Mouse (Mus musculus): Measurements from ENCODE around the gene Rnf144a. TPM values are rescaled to one million over a fixed set of nuclear protein-coding genes. Genes with fewer than 3 reads are reported as not detected.

Rnf144a gene
- polyA plus RNA-seq, 1 experiment from 2014 or later: 38.3 TPM

DNA sequence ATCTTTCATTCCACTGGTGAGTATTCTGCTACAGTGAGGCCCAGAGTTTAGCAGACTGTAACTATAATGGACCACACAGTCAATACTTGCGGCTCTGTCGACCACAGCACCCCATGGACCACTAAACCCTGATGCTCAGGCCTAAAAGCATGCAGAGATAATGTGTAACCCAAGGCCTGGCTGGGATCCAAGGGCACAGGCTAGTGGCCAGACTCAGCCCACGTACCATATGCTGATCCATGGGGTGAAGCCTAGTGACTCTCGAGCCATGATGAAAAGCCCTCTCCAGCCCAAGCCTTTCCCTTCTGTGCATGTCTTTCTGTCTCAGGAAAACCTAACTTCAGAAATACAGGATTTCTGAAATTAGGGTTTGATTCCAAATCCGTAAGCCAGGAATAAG, 50.2 kb downstream of the Rnf144a start:
- no peak overlapping the region for H3K4me2 ChIP-seq (replicated peaks)
- no peak overlapping the region for H3K4me3 ChIP-seq
- no peak overlapping the region for H3K9ac ChIP-seq
- WGBS: 91% methylated on average over 5 of the region's 5 CpGs
- no peaks in the 10 kb centered on the region; the same call in 1 of the 2 replicates for H3K36me3 ChIP-seq
- H3K9me3 ChIP-seq: no peaks in the 10 kb centered on the region
- no peaks in the 10 kb centered on the region for H3K27me3 ChIP-seq (replicated peaks)
- peaks cover 9% of the 10 kb centered on the region; the same call in 1 of the 2 replicates for H3K4me1 ChIP-seq
- no peak for ATAC-seq (ENCODE audit: low FRiP score, low read depth)
- H3K27ac ChIP-seq: no peak overlapping the region

DNA sequence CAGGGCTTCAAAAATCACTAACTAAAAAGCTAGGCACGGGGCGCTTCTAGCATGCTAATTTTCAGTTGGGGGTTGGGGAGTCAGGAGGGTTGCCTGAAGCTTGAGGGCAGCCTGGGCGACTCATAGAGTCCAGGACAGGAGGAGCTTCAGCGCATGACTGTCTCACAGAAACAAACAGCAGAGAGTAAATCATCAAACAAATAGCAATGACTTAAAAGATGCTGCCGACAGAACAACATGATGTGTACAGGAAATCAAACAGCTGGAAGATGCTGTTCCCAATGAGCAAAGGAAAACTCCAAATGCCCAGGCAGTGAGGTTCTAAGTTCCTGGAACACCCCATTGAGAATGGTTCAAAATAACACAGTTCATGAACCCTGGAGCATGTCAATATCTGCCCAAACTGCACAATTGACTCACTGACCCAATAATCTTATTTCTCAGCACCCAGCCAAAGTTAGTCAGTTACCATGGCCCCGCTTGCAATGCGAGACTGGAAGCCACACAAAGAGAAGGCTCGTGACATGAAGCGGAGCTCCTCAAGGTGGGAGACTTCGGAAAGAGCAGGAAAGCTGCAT, 54.0 kb downstream of the Rnf144a start:
- no peak overlapping the region for H3K27ac ChIP-seq
- H3K9ac ChIP-seq: no peak overlapping the region
- H3K36me3 ChIP-seq: no peaks in the 10 kb centered on the region; the same call in 1 of the 2 replicates
- ATAC-seq (ENCODE audit: low FRiP score, low read depth): no peak
- peaks cover 4% of the 10 kb centered on the region; the same call in 1 of the 2 replicates for H3K4me1 ChIP-seq
- no peaks in the 10 kb centered on the region for H3K27me3 ChIP-seq (replicated peaks)
- no peaks in the 10 kb centered on the region for H3K9me3 ChIP-seq
- no peak overlapping the region for H3K4me3 ChIP-seq
- H3K4me2 ChIP-seq (replicated peaks): no peak overlapping the region
- WGBS: 66% methylated on average over 10 of the region's 10 CpGs

DNA sequence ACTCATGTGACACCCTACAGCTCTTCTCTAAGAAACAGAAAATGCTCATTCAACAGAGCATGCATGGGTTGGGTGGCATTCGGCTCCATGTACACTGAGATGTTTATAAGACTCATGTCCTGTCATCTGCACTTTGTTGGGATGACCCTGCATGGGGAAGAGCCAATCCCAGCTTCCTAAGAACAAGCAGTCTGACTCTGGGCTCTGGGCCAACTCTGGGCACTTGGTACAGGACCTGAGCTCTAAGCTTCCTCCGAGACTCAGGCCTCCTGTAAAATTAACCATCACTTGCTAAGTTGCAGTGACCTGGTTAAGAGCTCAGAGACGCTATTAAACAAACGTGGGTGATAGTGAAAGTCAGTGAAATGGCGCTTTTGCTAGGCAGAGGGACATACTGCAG, 55.2 kb downstream of the Rnf144a start:
- H3K4me3 ChIP-seq: no peak overlapping the region
- 91% methylated on average over 5 of the region's 5 CpGs for WGBS

DNA sequence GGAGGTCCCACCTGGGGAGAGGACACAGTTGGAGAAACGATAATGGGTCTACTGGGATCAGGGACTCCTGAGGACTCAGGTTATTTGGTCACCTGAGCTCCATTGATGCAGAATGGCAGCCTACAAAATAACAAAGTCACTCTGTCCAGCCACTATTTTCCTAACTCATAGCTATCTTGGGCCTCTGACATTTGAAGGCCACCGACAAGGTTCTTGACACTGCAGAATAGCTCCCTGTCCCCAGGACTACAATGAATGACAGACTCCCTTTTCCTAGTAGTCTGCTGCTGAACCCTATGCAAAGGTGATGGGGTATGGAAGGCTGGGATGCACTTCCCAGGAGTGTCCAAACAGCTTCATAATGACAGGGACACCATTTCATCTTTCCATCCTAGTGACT, 55.8 kb downstream of the Rnf144a start:
- H3K36me3 ChIP-seq: no peaks in the 10 kb centered on the region; the same call in 1 of the 2 replicates
- no peak overlapping the region for H3K4me2 ChIP-seq (replicated peaks)
- H3K27ac ChIP-seq: no peak overlapping the region
- no peaks in the 10 kb centered on the region for H3K27me3 ChIP-seq (replicated peaks)
- H3K4me1 ChIP-seq: peaks cover 13% of the 10 kb centered on the region
- ATAC-seq (ENCODE audit: low FRiP score, low read depth): no peak
- H3K4me3 ChIP-seq: no peak overlapping the region
- H3K9me3 ChIP-seq: no peaks in the 10 kb centered on the region
- no peak overlapping the region for H3K9ac ChIP-seq
- 91% methylated on average over 2 of the region's 2 CpGs for WGBS

More for the DNA sequence above, 55.2 kb downstream of the Rnf144a start:
- Histone ChIP-seq H3K27me3 (replicated peaks) (no peaks in the 10 kb centered on the region), H3K27ac (no peak overlapping the region), H3K4me2 (replicated peaks) (no peak overlapping the region), H3K4me1 (peaks cover 10% of the 10 kb centered on the region), H3K9ac (no peak overlapping the region), H3K36me3 (no peaks in the 10 kb centered on the region; the same call in 1 of the 2 replicates), H3K9me3 (no peaks in the 10 kb centered on the region)
- ATAC-seq (ENCODE audit: low FRiP score, low read depth): no peak

DNA sequence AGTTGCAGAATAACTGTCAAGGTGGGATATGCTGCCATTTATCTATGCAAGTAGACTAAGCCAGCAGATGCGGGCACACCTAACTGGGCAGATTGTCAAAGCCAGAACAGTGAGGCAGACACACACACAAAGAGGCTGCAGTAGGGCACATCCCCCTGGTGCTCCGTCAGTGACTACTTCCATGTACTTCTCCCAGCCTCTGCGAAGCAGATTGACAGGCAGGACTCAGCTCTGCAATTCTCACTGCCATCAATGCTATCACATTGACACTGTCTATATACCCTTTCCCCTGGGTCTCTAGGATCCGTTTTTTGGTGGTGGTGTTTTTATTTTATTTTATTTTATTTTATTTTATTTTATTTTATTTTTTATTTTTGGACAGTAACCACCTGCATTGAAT, 57.8 kb downstream of the Rnf144a start:
- ATAC-seq (ENCODE audit: low FRiP score, low read depth): no peak
- Histone ChIP-seq H3K27me3 (replicated peaks) (no peaks in the 10 kb centered on the region), H3K4me2 (replicated peaks) (no peak overlapping the region), H3K9me3 (no peaks in the 10 kb centered on the region), H3K4me1 (peaks cover 13% of the 10 kb centered on the region), H3K4me3 (no peak overlapping the region), H3K36me3 (0 out of 2 replicates have a peak, but pooled peaks cover 4% of the 10 kb centered on the region), H3K27ac (no peak overlapping the region), H3K9ac (no peak overlapping the region)
- WGBS: 94% methylated on average over 4 of the region's 4 CpGs

DNA sequence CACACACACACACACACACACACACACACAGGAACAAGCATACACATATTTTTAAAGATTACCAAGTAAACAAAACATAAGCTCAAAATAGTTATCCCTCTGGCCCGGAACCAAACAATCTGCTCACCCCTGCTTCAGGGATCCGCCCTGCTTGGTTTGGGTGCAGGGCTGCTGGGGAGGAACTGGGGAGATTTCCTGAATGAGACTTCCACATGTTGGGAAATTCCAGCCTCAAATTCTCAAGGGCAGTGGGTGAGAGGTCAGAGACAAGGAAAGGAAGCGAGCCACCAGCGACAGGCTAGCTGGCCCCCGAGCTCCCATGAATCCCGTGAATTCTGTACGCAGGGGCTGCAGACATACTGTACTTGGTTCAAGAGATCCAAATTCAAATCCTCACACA, 58.9 kb downstream of the Rnf144a start:
- H3K4me2 ChIP-seq (replicated peaks): no peak overlapping the region

DNA sequence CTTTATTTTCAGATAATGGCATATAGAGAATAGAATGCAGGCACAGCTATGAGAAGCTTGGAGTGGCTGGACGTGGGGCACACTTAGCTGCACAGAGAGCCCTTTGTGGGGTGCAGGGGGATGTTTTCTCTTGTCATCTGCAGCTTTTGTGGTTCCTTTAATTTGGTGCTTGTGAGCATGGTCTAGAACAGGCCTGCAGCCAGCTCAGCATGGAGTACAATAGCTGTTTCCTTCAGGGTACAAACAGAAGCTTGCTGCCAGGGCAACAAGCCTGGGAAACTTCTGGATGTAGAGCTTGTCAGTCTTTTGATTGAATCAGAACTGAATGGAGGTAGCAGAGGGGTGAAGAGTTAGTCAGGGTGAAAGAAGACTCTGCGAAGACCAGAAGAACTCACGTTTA, 63.7 kb downstream of the Rnf144a start:
- no peak for ATAC-seq (ENCODE audit: low FRiP score, low read depth)

More for the DNA sequence above, 58.9 kb downstream of the Rnf144a start:
- H3K9me3 ChIP-seq: no peaks in the 10 kb centered on the region
- H3K4me3 ChIP-seq: no peak overlapping the region
- peaks cover 13% of the 10 kb centered on the region for H3K4me1 ChIP-seq
- H3K36me3 ChIP-seq: 0 out of 2 replicates have a peak, but pooled peaks cover 4% of the 10 kb centered on the region
- H3K27me3 ChIP-seq (replicated peaks): no peaks in the 10 kb centered on the region
- no peak for ATAC-seq (ENCODE audit: low FRiP score, low read depth)
- H3K9ac ChIP-seq: no peak overlapping the region
- H3K27ac ChIP-seq: no peak overlapping the region
- WGBS: 77% methylated on average over 7 of the region's 7 CpGs

DNA sequence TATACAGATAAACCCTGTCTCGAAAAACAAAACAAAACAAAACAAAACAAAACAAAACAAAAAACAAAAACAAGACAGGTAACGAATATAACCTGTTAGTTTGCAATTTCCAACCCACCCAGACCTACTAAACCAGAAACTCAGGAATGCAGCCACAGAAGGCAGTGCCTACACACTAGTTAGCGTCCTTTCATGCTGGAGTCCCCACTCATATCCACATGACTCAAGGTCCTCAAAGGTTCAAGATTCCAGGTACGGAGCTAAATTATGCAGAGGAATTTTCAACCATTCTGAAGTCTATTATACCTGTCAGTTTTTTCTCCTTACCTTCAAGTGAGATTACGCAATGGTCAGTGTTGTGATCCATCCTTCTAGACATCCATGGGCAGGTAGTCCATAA, 70.6 kb downstream of the Rnf144a start:
- no peak overlapping the region for H3K9ac ChIP-seq
- 94% methylated on average over 5 of the region's 5 CpGs for WGBS

More for the DNA sequence above, 63.7 kb downstream of the Rnf144a start:
- Histone ChIP-seq H3K4me3 (no peak overlapping the region), H3K27ac (no peak overlapping the region), H3K36me3 (0 out of 2 replicates have a peak, but pooled peaks cover 4% of the 10 kb centered on the region), H3K4me2 (replicated peaks) (no peak overlapping the region), H3K27me3 (replicated peaks) (no peaks in the 10 kb centered on the region), H3K4me1 (peaks cover 9% of the 10 kb centered on the region), H3K9me3 (no peaks in the 10 kb centered on the region), H3K9ac (no peak overlapping the region)
- WGBS: 67% methylated on average over 3 of the region's 3 CpGs

DNA sequence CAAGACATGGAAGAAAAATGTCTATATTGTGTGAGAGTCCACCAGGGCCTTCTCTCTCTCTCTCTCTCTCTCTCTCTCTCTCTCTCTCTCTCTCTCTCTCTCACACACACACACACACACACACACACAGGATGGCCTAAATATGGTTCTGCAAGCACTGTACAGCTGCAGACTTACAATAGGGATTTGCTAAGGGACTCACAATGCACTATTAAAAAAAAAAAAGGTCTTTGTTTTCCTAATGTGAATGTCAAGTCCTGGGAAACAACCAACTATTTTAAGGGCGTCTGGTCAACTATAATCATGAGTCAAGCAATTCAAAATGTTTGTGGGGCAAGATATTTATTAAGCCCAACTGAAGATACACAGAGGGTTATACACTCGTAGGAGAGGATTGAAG, 71.9 kb downstream of the Rnf144a start:
- Histone ChIP-seq H3K36me3 (peaks cover 8% of the 10 kb centered on the region), H3K27me3 (replicated peaks) (no peaks in the 10 kb centered on the region), H3K27ac (no peak overlapping the region), H3K4me1 (no peaks in the 10 kb centered on the region), H3K9me3 (no peaks in the 10 kb centered on the region), H3K4me3 (no peak overlapping the region), H3K4me2 (replicated peaks) (no peak overlapping the region), H3K9ac (no peak overlapping the region)
- ATAC-seq (ENCODE audit: low FRiP score, low read depth): no peak
- 67% methylated on average over 2 of the region's 2 CpGs for WGBS

More for the DNA sequence above, 70.6 kb downstream of the Rnf144a start:
- Histone ChIP-seq H3K36me3 (no peaks in the 10 kb centered on the region), H3K4me2 (replicated peaks) (no peak overlapping the region), H3K9me3 (no peaks in the 10 kb centered on the region), H3K27ac (no peak overlapping the region), H3K27me3 (replicated peaks) (no peaks in the 10 kb centered on the region), H3K4me1 (no peaks in the 10 kb centered on the region), H3K4me3 (no peak overlapping the region)
- ATAC-seq (ENCODE audit: low FRiP score, low read depth): no peak

DNA sequence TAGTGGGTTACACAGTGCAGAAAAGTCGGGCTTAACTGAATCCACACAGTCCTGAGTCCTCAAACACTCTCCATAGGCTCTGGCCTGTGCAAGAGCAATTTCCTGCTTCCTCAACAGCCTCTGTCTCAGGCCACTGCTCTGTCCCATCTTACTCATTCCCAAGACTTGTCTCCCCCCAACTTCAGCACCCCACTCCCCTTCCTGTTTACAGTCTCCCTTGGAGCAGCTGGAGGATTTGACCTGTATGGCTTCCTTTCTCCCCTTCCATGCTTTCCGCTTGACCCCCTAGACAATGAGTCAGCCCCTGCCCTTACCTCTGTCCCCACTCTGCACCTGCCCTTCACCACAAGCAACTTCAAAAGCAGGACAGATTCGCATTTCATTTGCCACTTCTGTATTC, 72.4 kb downstream of the Rnf144a start:
- no peaks in the 10 kb centered on the region for H3K4me1 ChIP-seq
- peaks cover 8% of the 10 kb centered on the region for H3K36me3 ChIP-seq
- no peaks in the 10 kb centered on the region for H3K9me3 ChIP-seq
- no peak overlapping the region for H3K27ac ChIP-seq
- no peak overlapping the region for H3K9ac ChIP-seq
- ATAC-seq (ENCODE audit: low FRiP score, low read depth): no peak
- no peak overlapping the region for H3K4me3 ChIP-seq
- no peaks in the 10 kb centered on the region for H3K27me3 ChIP-seq (replicated peaks)
- 86% methylated on average over 3 of the region's 3 CpGs for WGBS
- H3K4me2 ChIP-seq (replicated peaks): no peak overlapping the region

DNA sequence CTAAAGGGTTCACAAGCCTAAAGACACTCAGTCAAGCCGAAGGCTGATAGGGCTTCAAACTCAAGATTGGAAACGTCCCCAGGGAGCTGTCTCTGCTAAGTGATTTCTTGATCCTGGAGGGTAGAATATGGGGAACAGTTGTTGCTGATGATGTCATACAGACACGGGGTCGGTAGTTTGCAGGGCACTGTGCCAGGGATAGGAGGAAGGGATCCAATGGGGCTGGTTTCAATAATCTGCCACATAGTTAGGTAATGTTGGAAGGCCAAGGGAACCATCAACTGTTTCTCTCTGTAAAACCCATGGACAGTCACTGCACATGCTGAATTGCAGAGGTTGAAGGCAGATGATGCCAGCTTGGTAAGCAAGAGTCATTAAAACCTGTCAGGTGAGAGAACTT, 73.0 kb downstream of the Rnf144a start:
- Histone ChIP-seq H3K4me3 (no peak overlapping the region), H3K4me1 (no peaks in the 10 kb centered on the region), H3K27ac (no peak overlapping the region), H3K4me2 (replicated peaks) (no peak overlapping the region), H3K9me3 (no peaks in the 10 kb centered on the region), H3K36me3 (peaks cover 13% of the 10 kb centered on the region), H3K27me3 (replicated peaks) (no peaks in the 10 kb centered on the region), H3K9ac (no peak overlapping the region)
- ATAC-seq (ENCODE audit: low FRiP score, low read depth): no peak
- WGBS: 78% methylated on average over 4 of the region's 4 CpGs

DNA sequence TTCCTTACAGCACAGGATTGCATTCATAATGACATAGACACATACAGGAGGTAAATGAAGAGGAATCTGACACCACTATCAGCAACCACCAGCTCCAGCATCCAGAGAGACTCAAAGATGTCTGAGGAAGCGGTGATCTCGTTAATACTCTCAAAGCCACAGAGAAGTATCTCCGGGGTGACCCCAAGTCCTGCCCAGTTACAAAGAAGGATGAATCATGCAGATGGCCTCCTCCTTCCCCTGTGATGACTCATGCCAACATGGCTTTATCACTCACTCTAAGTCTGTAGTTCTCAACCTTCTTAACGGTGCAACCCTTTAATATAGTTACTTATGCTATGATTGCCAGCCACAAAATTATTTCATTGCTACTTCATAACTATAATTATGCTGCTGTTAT, 74.4 kb downstream of the Rnf144a start:
- Histone ChIP-seq H3K4me3 (no peak overlapping the region), H3K4me1 (no peaks in the 10 kb centered on the region), H3K9ac (no peak overlapping the region), H3K27ac (no peak overlapping the region), H3K36me3 (peaks cover 13% of the 10 kb centered on the region), H3K27me3 (replicated peaks) (no peaks in the 10 kb centered on the region), H3K9me3 (no peaks in the 10 kb centered on the region), H3K4me2 (replicated peaks) (no peak overlapping the region)
- 92% methylated on average over 4 of the region's 4 CpGs for WGBS
- ATAC-seq (ENCODE audit: low FRiP score, low read depth): no peak

DNA sequence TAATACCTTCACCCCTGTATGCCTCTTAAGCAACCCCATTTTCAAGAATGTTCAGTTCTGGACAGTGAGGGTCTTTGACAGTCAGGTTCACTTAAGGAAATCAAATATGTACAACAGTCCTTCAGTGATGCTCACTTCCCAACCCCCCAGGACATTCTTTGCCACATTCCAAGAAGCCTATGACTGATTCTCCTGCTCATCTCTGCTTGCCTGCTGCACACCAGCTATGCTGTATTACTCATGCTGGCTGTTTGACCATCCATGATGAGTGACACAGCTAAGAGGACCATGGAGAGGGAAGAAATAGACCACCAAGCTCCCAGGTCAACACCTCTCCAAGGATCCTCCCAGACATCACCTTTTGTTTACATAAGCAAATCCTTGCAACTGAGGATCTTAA, 75.2 kb downstream of the Rnf144a start:
- Histone ChIP-seq H3K27ac (no peak overlapping the region), H3K9me3 (no peaks in the 10 kb centered on the region), H3K27me3 (replicated peaks) (no peaks in the 10 kb centered on the region), H3K36me3 (peaks cover 13% of the 10 kb centered on the region), H3K9ac (no peak overlapping the region), H3K4me1 (no peaks in the 10 kb centered on the region), H3K4me3 (no peak overlapping the region), H3K4me2 (replicated peaks) (no peak overlapping the region)
- no peak for ATAC-seq (ENCODE audit: low FRiP score, low read depth)
